Mouse (Mus musculus) kidney, adult 2 months (tissue): Measurements from ENCODE around the gene Bcl11b. TPM values are rescaled to one million over a fixed set of nuclear protein-coding genes. Genes with fewer than 3 reads are reported as not detected.

Experiments used
- DNase-seq: peaks from one replicate; pipeline ENCODE4 v3.0.0; 2021
- H3K27ac ChIP-seq: fragments of 200-500 bp; 2 replicates; pipeline ENCODE4 v1.5.1; 2012; ENCODE audit warnings: low read depth, low read length, control low read depth, inconsistent platforms; ENCODE audit not compliant: insufficient read depth
- H3K27me3 ChIP-seq: fragments of 200-500 bp; replicated peaks from 2 replicates; pipeline ENCODE4 v1.6.1; 2012; ENCODE audit warnings: mild to moderate bottlenecking, moderate library complexity, low read length, inconsistent platforms; ENCODE audit not compliant: control insufficient read depth, insufficient read depth
- H3K36me3 ChIP-seq: fragments of 200-500 bp; 2 replicates; pipeline ENCODE4 v1.6.1; 2012; ENCODE audit warnings: mild to moderate bottlenecking, moderate library complexity, low read length, inconsistent platforms; ENCODE audit not compliant: control insufficient read depth, insufficient read depth
- H3K4me1 ChIP-seq: fragments of 200-500 bp; 2 replicates; pipeline ENCODE4 v1.6.1; 2011; ENCODE audit warnings: low read length; ENCODE audit not compliant: control insufficient read depth, insufficient read depth
- H3K4me3 ChIP-seq: fragments of 200-500 bp; 2 replicates; pipeline ENCODE4 v1.5.1; 2011; ENCODE audit warnings: mild to moderate bottlenecking, low read depth, low read length, control low read depth; ENCODE audit not compliant: insufficient read depth
- CTCF ChIP-seq: fragments of 200-500 bp; conservative IDR thresholded peaks from 2 replicates; pipeline ENCODE4 v1.5.1; 2011; ENCODE audit warnings: low read depth, mild to moderate bottlenecking, control low read depth, low read length, moderate library complexity, mixed read lengths; ENCODE audit not compliant: insufficient read depth, insufficient read length
- POLR2A ChIP-seq: fragments of 200-500 bp; IDR thresholded peaks from one replicate; pipeline ENCODE4 v1.6.1; 2011; ENCODE audit warnings: low read depth, low read length, control low read depth
- WGBS: fragments of 180-500 bp; shearing (Covaris S2); methylation state at CpG from one replicate; pipeline ENCODE4 v1.1.7; 2018; 5-methylcytosine and 5-hydroxymethylcytosine counted together
- polyA plus RNA-seq: library from polyadenylated mRNA; depleted of rRNA; stranded (reverse); fragments of >200 nt; gene quantifications from 2 replicates; pipeline ENCODE4 v1.2.3, GENCODE M21; 2012

Gene Bcl11b
- polyA plus RNA-seq, 1 experiment: 4.9 TPM

- Histone ChIP-seq H3K27ac (no peak overlapping the region), H3K36me3 (no peaks in the 10 kb centered on the region), H3K4me1 (no peaks in the 10 kb centered on the region), H3K4me3 (no peak overlapping the region), H3K27me3 (no peaks in the 10 kb centered on the region)
- no peak for TF ChIP-seq POLR2A
- no peak for TF ChIP-seq CTCF
- no peak for DNase-seq
- WGBS: 82% methylated on average over 13 of the region's 13 CpGs
Observed at GRCm38 (mm10) chr12:107920716-107921115, 82.7 kb downstream of the Bcl11b start.

- no peak for DNase-seq
- Histone ChIP-seq H3K4me3 (no peak overlapping the region), H3K27me3 (no peaks in the 10 kb centered on the region), H3K4me1 (no peaks in the 10 kb centered on the region), H3K36me3 (no peaks in the 10 kb centered on the region), H3K27ac (no peak overlapping the region)
- WGBS: 89% methylated on average over 2 of the region's 2 CpGs
- TF ChIP-seq CTCF (no peak), POLR2A (no peak)
Observed at GRCm38 (mm10) chr12:107920076-107920475, 83.3 kb downstream of the Bcl11b start.

GRCm38 (mm10) chr12:107918779-107919178 lies 84.6 kb downstream of the Bcl11b start:
- H3K27ac ChIP-seq: no peak overlapping the region
- 90% methylated on average over 6 of the region's 6 CpGs for WGBS
- TF ChIP-seq POLR2A: no peak
- TF ChIP-seq CTCF: no peak
- no peaks in the 10 kb centered on the region for H3K27me3 ChIP-seq
- H3K36me3 ChIP-seq: no peaks in the 10 kb centered on the region
- no peaks in the 10 kb centered on the region for H3K4me1 ChIP-seq
- DNase-seq: no peak
- no peak overlapping the region for H3K4me3 ChIP-seq

GRCm38 (mm10) chr12:107916008-107916407 lies 87.4 kb downstream of the Bcl11b start:
- no peaks in the 10 kb centered on the region for H3K36me3 ChIP-seq
- WGBS: 98% methylated on average over 39 of the region's 39 CpGs
- TF ChIP-seq CTCF: no peak
- no peak for TF ChIP-seq POLR2A

GRCm38 (mm10) chr12:107915396-107915795 lies 88.0 kb downstream of the Bcl11b start:
- no peak for DNase-seq
- TF ChIP-seq POLR2A (no peak), CTCF (no peak)
- no peaks in the 10 kb centered on the region for H3K27me3 ChIP-seq
- no peak overlapping the region for H3K27ac ChIP-seq
- H3K4me3 ChIP-seq: no peak overlapping the region
- WGBS: 97% methylated on average over 32 of the region's 32 CpGs
- H3K36me3 ChIP-seq: no peaks in the 10 kb centered on the region
- H3K4me1 ChIP-seq: no peaks in the 10 kb centered on the region

More at GRCm38 (mm10) chr12:107916008-107916407, 87.4 kb downstream of the Bcl11b start:
- Histone ChIP-seq H3K4me1 (no peaks in the 10 kb centered on the region), H3K27ac (no peak overlapping the region), H3K4me3 (no peak overlapping the region), H3K27me3 (no peaks in the 10 kb centered on the region)
- DNase-seq: no peak

- Histone ChIP-seq H3K27me3 (no peaks in the 10 kb centered on the region), H3K27ac (no peak overlapping the region), H3K4me1 (no peaks in the 10 kb centered on the region), H3K4me3 (no peak overlapping the region), H3K36me3 (no peaks in the 10 kb centered on the region)
- WGBS: 84% methylated on average over 11 of the region's 11 CpGs
- DNase-seq: no peak
- no peak for TF ChIP-seq CTCF
- TF ChIP-seq POLR2A: no peak
Observed at GRCm38 (mm10) chr12:107908826-107909225, 94.6 kb downstream of the Bcl11b start.

- whole genome bisulfite sequencing: 96% methylated on average over 3 of the region's 3 CpGs
Observed at GRCm38 (mm10) chr12:107905333-107905732, 98.1 kb downstream of the Bcl11b start.

More at GRCm38 (mm10) chr12:107905333-107905732, 98.1 kb downstream of the Bcl11b start:
- Histone ChIP-seq H3K36me3 (no peaks in the 10 kb centered on the region), H3K27me3 (no peaks in the 10 kb centered on the region), H3K4me3 (no peak overlapping the region), H3K27ac (no peak overlapping the region), H3K4me1 (no peaks in the 10 kb centered on the region)
- no peak for DNase-seq
- no peak for TF ChIP-seq CTCF
- TF ChIP-seq POLR2A: no peak
